Mouse (Mus musculus): ENCODE data around the gene Angptl7.

Angptl7 gene

GRCm38 (mm10) chr4:148462717-148463116 is 37.5 kb downstream of the Angptl7 start:
- in situ Hi-C loops (cut with MboI; ENCODE audit: unreplicated experiment in 2 of 2), result loop anchor here in 1 of 2 experiments (10.0 kb wide), 1 partner anchor 288 kb away; no protein-coding TSS in a partner anchor

GRCm38 (mm10) chr4:148461772-148462171 is 38.5 kb downstream of the Angptl7 start:
- in situ Hi-C loops (cut with MboI; ENCODE audit: unreplicated experiment in 2 of 2), result loop anchor here in 1 of 2 experiments (10.0 kb wide), 1 partner anchor 287 kb away; no protein-coding TSS in a partner anchor

GRCm38 (mm10) chr4:148460656-148461284 is 39.5 kb downstream of the Angptl7 start:
- in situ Hi-C loops (cut with MboI; ENCODE audit: unreplicated experiment in 2 of 2), result loop anchor here in 1 of 2 experiments (10.0 kb wide), 1 partner anchor 286 kb away; no protein-coding TSS in a partner anchor

- in situ Hi-C loops (cut with MboI; ENCODE audit: unreplicated experiment in 2 of 2), result no loop called here
These were observed 44.7 kb downstream of the Angptl7 start for GRCm38 (mm10) chr4:148455477-148456025.

GRCm38 (mm10) chr4:148453707-148454106 is 46.6 kb downstream of the Angptl7 start:
- in situ Hi-C loops (cut with MboI; ENCODE audit: unreplicated experiment in 2 of 2), result no loop called here

- in situ Hi-C loops (cut with MboI; ENCODE audit: unreplicated experiment in 2 of 2), result no loop called here
These were observed 51.4 kb downstream of the Angptl7 start for GRCm38 (mm10) chr4:148448853-148449245.

- in situ Hi-C loops (cut with MboI; ENCODE audit: unreplicated experiment in 2 of 2), result no loop called here
These were observed 51.9 kb downstream of the Angptl7 start, which contains the start of gene Mtor for GRCm38 (mm10) chr4:148448179-148448852. Gene Mtor (plus strand): TSS chr4:148448611.

All from v-Abl transformed pro-B cells (cell line).